ENCODE assay signal across 8 mouse cellular contexts in the genomic region with DNA sequence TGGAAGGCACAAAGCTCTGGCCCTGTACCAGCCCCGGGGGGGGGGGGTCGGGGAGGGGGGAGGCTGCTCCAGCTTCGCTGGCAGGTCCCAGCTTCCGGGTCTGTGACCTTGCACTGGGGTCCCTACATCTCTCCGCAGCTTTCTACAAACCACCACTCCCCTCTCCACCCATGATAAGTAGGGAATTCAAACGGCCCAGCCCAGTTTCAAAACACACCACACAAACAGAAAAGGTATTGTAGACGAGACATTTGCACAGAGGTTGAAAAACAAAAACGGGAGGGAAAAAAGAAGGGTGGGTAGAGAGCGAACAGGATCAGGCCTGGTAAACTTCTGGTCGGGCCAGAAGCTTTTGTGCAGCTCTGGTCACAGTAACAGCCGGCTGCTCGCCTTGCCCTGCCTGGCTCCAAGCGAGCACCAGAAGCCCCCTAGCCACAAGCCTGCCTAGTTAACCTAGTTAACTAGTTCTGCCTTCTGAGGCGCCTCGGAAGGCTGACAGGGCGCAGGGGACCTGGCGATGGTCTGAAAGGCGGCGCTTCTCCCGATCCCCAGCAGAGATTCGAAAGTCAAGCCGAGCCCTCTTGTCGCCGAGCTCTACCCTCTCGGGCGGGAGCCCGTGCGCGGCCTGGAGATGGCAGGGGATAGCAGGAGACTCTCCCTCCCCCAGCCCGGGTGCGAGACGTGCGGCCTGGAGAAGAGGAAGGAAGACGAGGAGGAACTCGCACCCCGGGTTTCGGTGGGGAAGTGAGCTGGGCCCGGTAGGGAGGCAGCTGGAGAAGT. TPM values are rescaled to one million over a fixed set of nuclear protein-coding genes. Genes with fewer than 3 reads are reported as not detected.
DNase-seq lines count a peak whose midpoint lies in the region; ATAC-seq and TF ChIP-seq lines count a peak whose summit lies in the region.

No protein-coding gene starts in this region.

- TF ChIP-seq EP300 in liver, embryonic 14.5 days (IDR thresholded peaks at IDR 0.05; ENCODE audit: low read depth), result no peak

- peak; percentile 15 for DNase-seq in ovary, adult 18-20 months (ENCODE audit: low spot score)
- DNase-seq in ovary, postnatal 10 days (ENCODE audit: low spot score), result no peak
- DNase-seq in c-Kit-positive CD71-positive TER-119-positive erythroid progenitor cells, embryonic 14.5 days (ENCODE audit: low spot score), result peak; percentile 12
- DNase-seq in gastrocnemius, postnatal 36 days, result peak; percentile 30 to 46
- no peak for DNase-seq in liver, embryonic 14.5 days (ENCODE audit: low read depth in 3 of 3, low spot score in 3 of 3)
- DNase-seq in thymus, adult 18-20 months, result peak; percentile 55 to 69

- intact Hi-C loops in gastrocnemius, postnatal 36 days (cut with DNase I), result no loop called here

- H3K27ac ChIP-seq in intestine, embryonic 15.5 days, result peak overlapping the region; percentile 83
- no peak overlapping the region; the same call in 1 of the 2 replicates for H3K27ac ChIP-seq in liver, embryonic 14.5 days

- H3K36me3 ChIP-seq in intestine, embryonic 15.5 days, result no peaks in the 10 kb centered on the region
- H3K36me3 ChIP-seq in liver, embryonic 14.5 days (replicated peaks; ENCODE audit: control insufficient read depth, insufficient read depth, low read depth), result no peaks in the 10 kb centered on the region
- no peaks in the 10 kb centered on the region for H3K36me3 ChIP-seq in myocyte (ENCODE audit: control insufficient read depth, insufficient read depth)

- H3K4me3 ChIP-seq in intestine, embryonic 15.5 days (replicated peaks), result peak overlapping the region; percentile 62
- peak overlapping the region; percentile 56 to 59 for H3K4me3 ChIP-seq in liver, embryonic 14.5 days (ENCODE audit: insufficient read depth in 1 of 2, low read depth in 2 of 2, low read length in 2 of 2)
- H3K4me3 ChIP-seq in myocyte, result peak overlapping the region; percentile 35

- peak; percentile 63 for ATAC-seq in intestine, embryonic 15.5 days
- ATAC-seq in liver, embryonic 14.5 days (ENCODE audit: insufficient read depth), result peak; percentile 54

- no peak for TF ChIP-seq CTCF in liver, embryonic 14.5 days (IDR thresholded peaks at IDR 0.05; ENCODE audit: low read depth)

- no peaks in the 10 kb centered on the region for H3K9me3 ChIP-seq in intestine, embryonic 15.5 days
- no peaks in the 10 kb centered on the region for H3K9me3 ChIP-seq in liver, embryonic 14.5 days (ENCODE audit: control insufficient read depth, low read length)

- no peaks in the 10 kb centered on the region for H3K79me2 ChIP-seq in myocyte (ENCODE audit: control insufficient read depth, insufficient read depth)

- peak overlapping the region; percentile 95 for H3K4me2 ChIP-seq in intestine, embryonic 15.5 days (replicated peaks)
- peak overlapping the region; percentile 73 for H3K4me2 ChIP-seq in liver, embryonic 14.5 days (ENCODE audit: low read depth)
- H3K4me2 ChIP-seq in myocyte (ENCODE audit: low read depth), result peak overlapping the region; percentile 79

- peak overlapping the region; percentile 22 for H3ac ChIP-seq in myocyte (ENCODE audit: control insufficient read depth, insufficient read length)

- H3K27me3 ChIP-seq in intestine, embryonic 15.5 days (replicated peaks), result no peaks in the 10 kb centered on the region
- H3K27me3 ChIP-seq in liver, embryonic 14.5 days (ENCODE audit: control insufficient read depth, insufficient read depth, low read length), result no peaks in the 10 kb centered on the region; the same call in 1 of the 2 replicates
- H3K27me3 ChIP-seq in myocyte (ENCODE audit: control insufficient read depth, insufficient read depth, insufficient read length), result no peaks in the 10 kb centered on the region

- H3K4me1 ChIP-seq in intestine, embryonic 15.5 days (replicated peaks), result peaks cover 16% of the 10 kb centered on the region
- H3K4me1 ChIP-seq in liver, embryonic 14.5 days (replicated peaks; ENCODE audit: control insufficient read depth in 2 of 2, insufficient read depth in 2 of 2, low read length in 1 of 2), result peaks cover 0 to 19% of the 10 kb centered on the region in 2 experiments; a peak in 3 of 4 replicates

- H3K9ac ChIP-seq in intestine, embryonic 15.5 days, result peak overlapping the region; percentile 80
- H3K9ac ChIP-seq in liver, embryonic 14.5 days (replicated peaks), result peak overlapping the region; percentile 15

- 2% methylated on average over 38 of the region's 38 CpGs for WGBS in intestine, embryonic 15.5 days
- WGBS in liver, embryonic 14.5 days (ENCODE audit: insufficient replicate concordance), result under 1% methylated on average over 37 of the region's 38 CpGs

- no peak for TF ChIP-seq POLR2A in myocyte (IDR thresholded peaks at IDR 0.05; ENCODE audit: insufficient read length, low read depth)

TF ChIP-seq in myocyte, 11 proteins besides CTCF, POLR2A, EP300 and RAD21:
- no peak for TF ChIP-seq POLR2AphosphoS2 (IDR thresholded peaks at IDR 0.05; ENCODE audit: insufficient read length, low read depth)
- no peak for TF ChIP-seq MYOG (IDR thresholded peaks at IDR 0.05; ENCODE audit: control insufficient read depth in 1 of 3, insufficient read depth in 1 of 3, insufficient read length in 2 of 3, low read depth in 2 of 3)
- no peak for TF ChIP-seq E2F4 (IDR thresholded peaks at IDR 0.05; ENCODE audit: insufficient read depth)
TF ChIP-seq in myocyte: peak in this region for 0.

RNA-seq across cellular contexts. Expression of a gene that starts 0.7 kb away (rescaled TPM):
- total RNA-seq in gastrocnemius, postnatal 36 days (2021), result 1 to 10 TPM; 4.8 to 5.3 TPM
- 89.8 and 100 TPM in 2 replicates for polyA plus RNA-seq in intestine, embryonic 15.5 days (2015; fragmentation: Nextera tagmentation; extraction: Ambion mirVana)
- 36.7 and 52.9 TPM in 2 replicates for polyA plus RNA-seq in liver, embryonic 14.5 days (2012; rRNA removed)
- polyA plus RNA-seq in liver, embryonic 14.5 days (2014; fragmentation: Nextera tagmentation; extraction: Ambion mirVana), result 43.5 and 49.5 TPM in 2 replicates
- 38.1 TPM for polyA plus RNA-seq in myocyte (2012; fragmentation: generic; extraction: Trizol)

RNA-seq across cellular contexts. Expression of a gene that starts 50.0 kb away (rescaled TPM):
- total RNA-seq in gastrocnemius, postnatal 36 days (2021), result 1 to 10 TPM; 6.5 to 6.7 TPM
- polyA plus RNA-seq in intestine, embryonic 15.5 days (2015; fragmentation: Nextera tagmentation; extraction: Ambion mirVana), result 77.5 and 77.7 TPM in 2 replicates
- 8.7 and 10.8 TPM in 2 replicates for polyA plus RNA-seq in liver, embryonic 14.5 days (2012; rRNA removed)
- polyA plus RNA-seq in liver, embryonic 14.5 days (2014; fragmentation: Nextera tagmentation; extraction: Ambion mirVana), result 20.1 and 24.2 TPM in 2 replicates
- 14.3 TPM for polyA plus RNA-seq in myocyte (2012; fragmentation: generic; extraction: Trizol)

Comparison
In these comparisons a context has a peak if more than half of its experiments do, and no peak if none do; other contexts are left out.
1. DNase-seq: peak in ovary, adult 18-20 months (single experiment), c-Kit-positive CD71-positive TER-119-positive erythroid progenitor cells, embryonic 14.5 days (single experiment), gastrocnemius, postnatal 36 days (2 of 2) and thymus, adult 18-20 months (2 of 2); none in ovary, postnatal 10 days (single experiment) and liver, embryonic 14.5 days (0 of 3).
2. Peak in every context shown above with its lines, with median percentiles within 50 percentile points of each other: H3K4me2 ChIP-seq and H3K4me3 ChIP-seq.